Mouse (Mus musculus): Measurements from ENCODE around the gene 6030458C11Rik. TPM values are rescaled to one million over a fixed set of nuclear protein-coding genes. Genes with fewer than 3 reads are reported as not detected.

Gene 6030458C11Rik
- 10 to 100 TPM; 12.6 to 13.5 TPM for total RNA-seq (2021)

DNA sequence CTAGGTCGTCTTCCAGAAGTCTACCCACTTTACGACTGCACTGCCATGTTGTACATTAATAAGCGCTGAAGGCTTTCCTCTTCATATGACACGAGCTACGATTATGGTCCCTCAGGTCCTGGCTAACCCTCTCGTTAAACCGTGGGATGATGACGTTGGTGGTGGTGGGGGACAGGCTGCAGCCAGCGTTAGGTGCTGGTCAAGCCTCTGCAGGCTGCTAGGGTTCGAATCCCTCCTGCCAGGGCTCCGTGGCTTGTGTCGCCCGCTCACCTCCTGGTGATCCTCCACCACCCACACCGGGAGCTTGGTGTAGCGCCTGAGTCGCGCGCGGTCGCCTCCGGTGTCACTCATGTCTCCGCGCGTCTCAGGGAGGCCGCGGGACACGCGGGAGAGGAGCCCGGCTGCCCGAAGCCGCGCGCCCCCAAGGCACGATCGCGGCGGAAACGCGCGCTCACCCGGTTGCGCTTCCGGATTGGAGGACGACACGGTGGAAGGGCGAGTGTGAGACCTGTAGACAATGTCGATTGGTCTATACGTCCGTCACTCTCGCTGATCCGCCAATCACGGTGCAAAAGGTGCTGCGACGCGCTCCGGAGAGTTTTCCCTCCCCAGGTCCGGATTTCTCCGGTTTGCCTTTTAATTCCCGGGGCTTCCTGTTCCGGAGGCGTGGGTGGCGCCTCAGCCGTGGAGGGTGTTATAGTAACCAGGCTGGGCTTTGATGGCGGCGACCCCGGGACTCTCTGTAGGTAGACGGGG, at the start of gene 6030458C11Rik, which contains the start of gene Drosha:
Gene 6030458C11Rik (minus strand): TSS at position 453 of the 756 bp plus-strand sequence.
Gene Drosha (plus strand): TSS at position 619 of the 756 bp plus-strand sequence.
- intact Hi-C loops (cut with DNase I) = no loop called here

DNA sequence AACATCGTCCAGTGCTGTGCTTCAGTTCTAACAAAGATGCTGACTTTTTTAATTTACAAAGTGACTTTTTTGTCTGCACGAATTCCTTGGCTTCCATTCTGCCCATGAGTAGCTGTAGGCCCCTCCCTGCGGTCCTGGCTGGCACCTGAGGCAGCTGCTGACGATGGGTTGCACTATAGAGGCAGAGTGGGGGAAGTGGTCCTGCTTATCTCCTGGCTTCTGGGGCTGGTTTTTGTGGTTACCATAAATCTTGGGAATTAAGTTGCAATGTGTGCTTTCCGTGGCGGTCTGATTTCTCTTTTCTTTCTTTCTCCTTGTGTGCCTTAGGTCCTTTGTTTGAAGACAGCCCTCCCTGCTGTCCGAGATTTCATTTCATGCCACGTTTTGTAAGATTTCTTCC, 42.8 kb upstream of the 6030458C11Rik start:
- intact Hi-C loops (cut with DNase I) = no loop called here
- DNase-seq (ENCODE audit: low spot score) = no peak

More for the DNA sequence above, at the start of gene 6030458C11Rik, which contains the start of gene Drosha:
- peak; percentile 97 for DNase-seq (ENCODE audit: low spot score)

DNA sequence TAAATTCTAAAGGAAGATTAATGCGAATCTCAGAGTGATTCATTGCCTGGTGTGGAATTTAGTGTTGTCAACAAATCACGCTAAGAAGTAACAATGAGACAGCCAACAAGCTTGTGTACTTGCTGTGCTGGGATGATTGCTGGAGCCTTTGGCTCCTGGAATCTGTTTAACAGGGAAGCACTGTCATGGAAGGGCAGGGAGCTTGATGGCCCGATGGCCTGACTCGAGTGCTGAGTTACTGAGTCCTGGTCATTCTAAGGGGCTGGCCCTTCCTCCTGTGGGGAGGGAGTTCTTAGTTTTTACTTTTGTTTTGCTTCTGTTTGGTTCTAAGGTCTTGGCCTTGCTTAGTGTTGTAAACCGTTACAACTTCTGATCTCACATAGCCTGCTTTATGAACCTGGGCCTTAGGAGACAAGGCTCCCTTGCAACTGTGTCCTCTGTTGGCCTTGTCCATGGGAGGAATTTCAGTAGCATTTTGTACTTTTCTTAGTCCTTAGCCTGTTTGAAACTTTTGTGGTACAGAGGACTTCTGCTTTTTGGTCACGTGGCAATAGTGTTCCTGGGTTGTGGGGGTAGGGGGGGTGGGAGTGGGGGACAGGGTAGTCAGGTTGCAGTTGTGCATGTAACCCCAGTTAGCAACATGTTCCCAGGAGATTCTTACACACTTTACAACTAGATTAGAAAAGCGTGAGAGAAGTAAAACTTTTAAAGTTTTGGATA, 41.3 kb upstream of the 6030458C11Rik start:
- no peak for DNase-seq (ENCODE audit: low spot score)
- intact Hi-C loops (cut with DNase I) = no loop called here

DNA sequence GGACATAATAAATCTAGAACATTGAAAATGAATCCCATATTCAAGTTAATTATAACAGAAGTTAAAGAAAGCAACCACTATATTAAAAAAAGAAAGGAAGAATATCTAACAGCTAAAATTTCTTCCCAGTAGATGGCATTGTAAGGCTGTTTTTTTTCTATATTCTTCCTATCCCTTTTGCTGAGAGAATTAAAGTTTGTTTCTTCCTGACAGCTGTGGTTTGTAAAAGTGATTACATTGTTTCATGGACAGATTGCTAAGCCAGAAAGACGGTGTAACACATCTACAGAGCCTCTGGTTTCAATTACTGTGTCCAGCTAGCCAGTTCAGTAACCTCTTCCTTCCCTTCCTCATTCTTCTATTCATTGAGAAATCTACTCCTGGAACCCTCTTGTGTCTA, 39.2 kb upstream of the 6030458C11Rik start:
- DNase-seq (ENCODE audit: low spot score) = no peak
- intact Hi-C loops (cut with DNase I) = no loop called here

DNA sequence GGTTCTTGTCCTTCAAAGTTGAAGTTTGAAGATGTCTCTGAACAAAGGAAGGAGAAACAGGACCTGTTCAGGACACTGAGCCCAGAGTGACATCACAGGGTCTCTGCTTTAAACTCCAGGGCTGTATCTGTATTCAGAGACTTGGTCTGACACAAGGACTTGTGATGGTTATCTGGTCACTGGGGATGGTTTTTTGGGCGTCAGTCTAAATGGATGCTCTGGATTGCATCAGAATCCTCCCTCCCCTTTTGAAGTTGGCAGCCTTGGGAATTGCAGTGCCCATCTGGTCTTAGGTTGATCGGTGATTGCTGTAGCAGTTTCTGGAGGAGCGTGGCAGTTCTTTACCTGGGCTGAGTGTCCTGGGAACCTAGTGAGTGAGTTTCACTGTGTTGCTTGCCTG, 37.6 kb upstream of the 6030458C11Rik start:
- no peak for DNase-seq (ENCODE audit: low spot score)
- intact Hi-C loops (cut with DNase I) = no loop called here

DNA sequence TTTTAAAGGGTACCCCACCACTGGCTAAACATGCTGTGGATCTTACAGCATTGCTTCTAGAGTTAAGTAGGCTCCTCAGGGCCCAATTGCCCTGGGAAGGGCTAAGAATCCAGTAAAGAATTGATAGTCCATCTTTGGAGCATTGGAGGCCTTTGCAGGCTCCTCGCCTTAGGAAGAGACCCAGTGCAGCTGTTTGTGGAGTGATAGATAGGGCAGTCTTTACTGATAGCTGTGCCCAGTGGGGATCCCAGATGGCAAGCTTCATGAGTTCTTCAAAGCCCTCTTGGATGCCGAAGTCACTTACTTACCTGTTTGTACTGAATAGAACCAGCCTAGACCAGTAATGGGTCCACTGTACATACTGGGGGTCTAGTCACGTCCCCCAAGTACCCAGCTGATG, 34.2 kb upstream of the 6030458C11Rik start:
- DNase-seq (ENCODE audit: low spot score) = no peak
- intact Hi-C loops (cut with DNase I) = no loop called here

DNA sequence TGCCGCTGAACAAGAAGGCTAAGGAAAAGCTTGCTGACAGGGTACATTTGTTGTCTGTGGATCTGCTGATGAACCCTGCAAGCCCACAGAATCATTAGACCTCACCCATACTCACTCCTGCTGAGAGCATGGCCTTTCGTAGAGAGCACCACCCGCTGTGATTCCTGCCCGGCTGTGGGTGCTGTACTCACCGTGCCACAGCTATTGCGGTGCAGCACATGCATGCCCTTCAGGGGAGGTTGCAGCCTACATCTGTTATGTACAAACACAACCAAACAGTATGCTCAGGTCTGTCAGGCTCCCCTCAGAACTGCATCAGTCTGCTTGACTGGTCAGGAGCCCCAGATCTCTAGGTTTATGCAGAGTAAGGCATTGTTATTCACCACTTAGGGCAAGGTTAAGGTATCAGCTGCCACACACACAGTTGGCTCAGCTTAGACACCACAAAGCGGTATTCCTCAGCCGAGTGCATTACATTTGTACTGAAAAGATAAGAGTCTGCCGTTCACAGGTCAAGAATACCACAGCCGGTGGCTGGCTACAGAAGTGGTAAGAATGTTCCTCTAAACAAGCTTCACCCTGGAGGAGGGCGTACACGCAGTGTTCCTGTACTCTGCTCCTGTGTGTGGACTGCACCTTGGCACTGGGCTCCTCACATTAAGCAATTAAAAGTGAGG, 33.5 kb upstream of the 6030458C11Rik start:
- DNase-seq (ENCODE audit: low spot score) = no peak
- intact Hi-C loops (cut with DNase I) = no loop called here

DNA sequence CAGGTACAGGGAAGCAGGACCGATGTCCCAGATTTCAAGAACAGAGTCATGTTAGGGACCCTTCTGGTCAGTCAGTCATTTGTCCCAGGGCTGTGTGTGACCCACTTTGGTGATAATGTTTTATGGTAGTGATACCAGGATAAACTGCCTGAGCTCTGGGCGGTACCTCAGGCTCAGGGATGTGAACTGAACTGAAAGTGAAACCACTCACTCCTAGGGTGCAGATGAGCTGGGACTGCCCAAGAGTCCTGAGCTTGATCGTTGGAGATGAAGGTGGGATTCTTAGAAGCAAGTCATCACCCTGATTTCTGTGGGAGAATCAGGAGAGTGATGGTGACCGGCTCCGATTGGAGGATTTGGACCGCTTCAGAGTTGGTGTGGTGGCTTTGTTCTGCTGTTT, 32.3 kb upstream of the 6030458C11Rik start:
- no peak for DNase-seq (ENCODE audit: low spot score)
- intact Hi-C loops (cut with DNase I) = no loop called here

DNA sequence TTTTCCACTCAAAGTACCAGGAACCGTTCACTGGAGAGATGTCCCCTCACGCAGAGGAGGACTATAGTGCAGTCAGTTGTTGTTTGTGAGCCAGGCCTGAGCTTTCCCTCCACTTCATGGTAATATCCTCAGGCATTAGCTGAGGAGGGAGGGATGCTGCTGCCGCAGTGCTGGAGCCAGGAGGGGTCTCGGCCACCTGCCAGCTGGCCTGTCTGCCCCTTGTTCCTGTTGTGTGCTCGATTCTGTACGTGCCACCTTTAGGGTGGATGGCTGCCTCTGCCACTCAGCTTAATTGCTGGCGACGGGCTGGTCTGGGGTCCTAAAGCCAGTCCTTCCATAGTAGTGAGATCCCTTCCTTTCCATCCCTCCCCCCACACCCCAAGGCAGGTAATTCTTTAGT, 29.0 kb upstream of the 6030458C11Rik start:
- intact Hi-C loops (cut with DNase I) = no loop called here
- DNase-seq (ENCODE audit: low spot score) = no peak

DNA sequence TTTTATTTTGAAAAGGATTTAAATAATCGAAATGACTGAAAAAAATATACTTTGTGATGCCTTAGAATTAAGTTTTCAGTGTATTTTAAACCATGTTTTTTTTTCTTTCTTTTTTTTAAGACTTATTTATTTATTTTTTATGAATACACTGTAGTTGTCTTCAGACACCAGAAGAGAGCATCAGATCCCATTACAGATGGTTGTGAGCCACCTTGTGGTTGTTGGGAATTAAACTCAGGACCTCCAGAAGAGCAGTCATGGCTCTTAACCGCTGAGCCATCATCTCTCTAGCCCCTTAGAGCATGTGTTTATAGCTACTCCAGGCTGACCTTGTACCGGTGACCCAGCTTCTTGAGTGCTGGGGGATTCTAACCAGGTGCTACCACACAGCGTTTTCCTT, 24.9 kb upstream of the 6030458C11Rik start:
- intact Hi-C loops (cut with DNase I) = no loop called here
- no peak for DNase-seq (ENCODE audit: low spot score)

DNA sequence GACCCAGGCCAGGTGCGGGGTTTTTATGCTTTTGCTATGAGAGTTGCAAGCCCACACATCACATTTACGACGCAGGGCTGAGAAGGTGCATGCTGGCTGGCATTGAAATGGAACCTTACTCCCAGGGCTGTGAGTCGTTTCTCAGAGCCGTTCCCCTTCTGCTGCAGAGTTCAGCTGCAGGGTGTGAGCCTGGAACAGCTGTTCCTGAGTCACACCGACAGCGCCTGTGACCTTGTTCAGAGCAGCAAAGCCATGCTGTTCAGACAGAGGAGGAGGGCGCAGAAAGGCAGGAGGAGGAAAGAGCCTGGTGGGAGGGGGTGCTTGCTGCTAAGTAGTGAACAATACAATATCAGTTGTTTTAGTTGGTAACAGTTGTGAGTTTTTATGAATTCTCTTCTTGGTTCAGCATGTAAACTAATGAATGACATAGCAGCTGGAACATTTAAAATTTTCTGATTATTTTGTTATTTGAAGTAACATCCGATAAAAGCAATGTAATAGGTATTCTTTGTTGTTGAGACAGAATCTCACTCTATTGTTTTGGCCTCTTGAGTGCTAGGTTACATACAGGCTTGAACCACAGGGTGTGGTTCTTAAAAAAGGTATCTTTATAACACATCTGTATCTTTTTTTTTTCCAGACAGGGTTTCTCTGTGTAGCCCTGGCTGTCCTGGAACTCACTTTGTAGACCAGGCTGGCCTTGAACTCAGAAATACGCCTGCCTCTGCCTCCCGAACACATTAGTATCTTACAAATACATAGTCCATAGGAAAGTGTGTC, 23.9 kb upstream of the 6030458C11Rik start:
- DNase-seq (ENCODE audit: low spot score) = no peak
- intact Hi-C loops (cut with DNase I) = no loop called here

DNA sequence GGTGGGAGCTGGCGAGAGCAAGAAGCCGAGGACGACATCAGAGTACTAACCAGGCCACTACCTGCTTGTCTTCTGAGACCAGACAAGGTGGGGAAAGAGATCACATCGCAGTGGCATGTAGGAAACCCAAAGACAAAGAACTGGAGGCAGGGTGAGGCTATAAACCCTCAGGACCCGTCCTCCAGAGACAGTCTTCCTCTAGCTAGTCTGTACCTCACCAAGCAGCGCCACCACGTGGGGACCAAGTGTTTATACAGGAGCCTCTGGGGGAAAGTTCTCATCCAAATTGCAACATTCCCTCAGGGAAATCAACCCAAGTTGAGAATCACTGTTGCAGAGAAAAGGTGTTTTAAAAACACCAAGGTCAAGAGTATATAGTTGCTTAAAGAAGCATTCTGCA, 18.4 kb upstream of the 6030458C11Rik start:
- intact Hi-C loops (cut with DNase I) = no loop called here
- no peak for DNase-seq (ENCODE audit: low spot score)

DNA sequence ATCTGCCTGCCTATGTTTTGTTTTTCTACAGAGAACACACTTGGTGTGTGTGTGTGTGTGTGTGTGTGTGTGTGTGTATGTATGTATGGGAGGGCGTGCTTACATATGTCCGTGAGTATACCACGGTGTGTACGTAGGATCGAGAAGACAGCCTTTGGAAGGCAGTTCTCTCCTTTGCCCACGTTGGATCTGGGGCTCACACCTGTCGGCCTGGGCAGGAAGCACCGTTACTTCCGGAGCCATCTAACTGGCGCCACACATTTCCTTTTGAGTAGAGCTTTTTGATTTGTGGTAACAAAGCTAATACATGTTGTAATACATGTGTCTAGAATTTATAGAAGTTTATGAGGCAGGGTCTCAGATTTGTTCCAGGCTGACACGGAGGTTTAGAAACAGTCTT, 16.3 kb upstream of the 6030458C11Rik start:
- intact Hi-C loops (cut with DNase I) = no loop called here
- no peak for DNase-seq (ENCODE audit: low spot score)

DNA sequence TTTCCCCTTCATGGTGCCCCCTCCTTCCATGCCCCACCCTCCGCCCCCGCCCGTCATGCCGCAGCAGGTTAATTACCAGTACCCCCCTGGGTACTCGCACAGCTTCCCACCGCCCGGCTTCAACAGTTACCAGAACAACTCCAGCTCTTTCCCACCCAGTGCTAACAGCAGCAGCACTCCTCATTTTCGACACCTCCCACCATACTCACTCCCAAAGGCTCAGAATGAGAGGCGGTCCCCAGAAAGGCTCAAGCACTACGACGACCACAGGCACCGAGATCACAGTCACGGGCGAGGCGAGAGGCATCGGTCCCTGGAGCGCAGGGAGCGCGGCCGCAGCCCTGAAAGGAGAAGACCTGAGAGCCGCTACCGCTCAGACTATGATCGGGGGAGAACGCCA, 9.8 kb upstream of the 6030458C11Rik start:
- intact Hi-C loops (cut with DNase I) = no loop called here

DNA sequence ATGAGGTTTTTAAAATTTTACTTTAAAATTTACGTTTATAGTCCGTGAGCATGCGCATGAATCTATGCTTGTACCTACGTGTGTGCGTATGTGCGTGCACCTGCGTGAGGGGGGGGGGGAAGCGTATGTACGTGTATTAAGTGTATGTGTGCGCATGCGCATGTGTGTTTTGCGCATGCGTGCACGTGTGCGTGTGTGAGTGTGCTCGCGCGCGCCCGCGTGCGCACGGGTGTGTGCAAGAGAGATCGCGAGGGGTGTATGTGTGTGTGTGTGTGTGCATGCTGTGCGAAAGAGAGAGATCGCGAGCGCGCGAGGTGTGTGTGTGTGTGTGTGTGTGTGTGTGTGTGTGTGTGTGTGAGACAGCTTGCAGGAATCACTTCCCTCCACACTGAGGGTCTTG, 8.9 kb upstream of the 6030458C11Rik start:
- intact Hi-C loops (cut with DNase I) = no loop called here
- no peak for DNase-seq (ENCODE audit: low spot score)

More for the DNA sequence above, 9.8 kb upstream of the 6030458C11Rik start:
- DNase-seq (ENCODE audit: low spot score) = no peak

DNA sequence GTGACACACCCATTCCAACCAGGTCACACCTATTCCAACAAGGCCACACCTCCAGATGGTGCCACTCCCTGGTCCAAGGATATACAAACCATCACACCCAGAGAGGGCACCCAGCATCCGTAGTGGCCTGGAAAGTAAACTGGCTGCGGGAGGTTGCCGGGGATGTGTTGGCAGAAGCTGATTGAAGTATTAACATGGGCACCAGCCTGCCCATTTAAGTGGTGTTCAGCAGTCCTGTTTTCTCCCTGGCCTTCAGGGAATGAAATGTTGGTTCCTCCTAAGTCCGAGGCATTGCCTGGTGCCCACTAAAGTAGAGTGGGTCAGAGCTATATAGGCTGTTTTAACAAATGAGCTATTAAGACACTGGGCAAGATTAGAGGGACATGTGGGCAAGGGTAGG, 8.2 kb upstream of the 6030458C11Rik start:
- intact Hi-C loops (cut with DNase I) = no loop called here
- no peak for DNase-seq (ENCODE audit: low spot score)

DNA sequence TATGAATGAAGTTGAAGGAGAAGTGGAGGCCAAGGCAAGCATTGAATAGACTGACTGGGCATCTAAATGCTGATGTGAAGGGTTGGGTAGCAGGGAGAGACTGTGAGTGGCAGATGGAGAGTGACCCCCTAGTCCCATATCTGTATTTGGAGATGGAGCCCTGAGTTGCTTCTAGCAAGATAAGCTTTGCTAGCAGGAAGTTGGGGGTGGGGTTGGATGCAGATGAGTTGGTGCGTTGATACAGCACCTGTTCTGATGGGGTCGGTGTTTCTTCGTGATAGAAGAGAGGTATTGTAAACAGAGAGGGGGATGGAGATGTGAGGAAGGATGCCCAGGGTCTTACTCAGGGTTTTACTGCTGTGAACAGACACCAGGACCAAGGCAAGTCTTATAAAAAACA, 5.4 kb upstream of the 6030458C11Rik start:
- DNase-seq (ENCODE audit: low spot score) = no peak
- intact Hi-C loops (cut with DNase I) = no loop called here

DNA sequence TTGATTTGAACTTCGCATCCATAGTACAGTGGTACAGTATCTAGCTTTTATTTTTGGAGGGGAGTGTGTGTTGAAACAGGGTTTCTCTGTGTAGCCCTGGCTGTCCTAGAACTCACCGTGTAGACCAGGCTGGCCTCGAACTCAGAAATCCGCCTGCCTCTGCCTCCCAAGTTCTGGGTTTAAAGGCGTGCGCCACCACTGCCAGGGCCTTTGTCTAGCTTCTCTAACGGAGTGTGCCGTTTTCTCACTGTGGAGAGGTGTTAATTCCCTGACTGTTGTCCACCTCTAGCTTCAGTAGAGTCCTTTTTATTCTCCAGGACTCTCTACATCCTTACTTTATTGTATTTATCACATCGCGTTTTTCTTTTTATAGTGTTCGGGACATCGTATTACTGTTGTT, 959 bp upstream of the 6030458C11Rik start:
- no peak for DNase-seq (ENCODE audit: low spot score)
- intact Hi-C loops (cut with DNase I) = no loop called here

DNA sequence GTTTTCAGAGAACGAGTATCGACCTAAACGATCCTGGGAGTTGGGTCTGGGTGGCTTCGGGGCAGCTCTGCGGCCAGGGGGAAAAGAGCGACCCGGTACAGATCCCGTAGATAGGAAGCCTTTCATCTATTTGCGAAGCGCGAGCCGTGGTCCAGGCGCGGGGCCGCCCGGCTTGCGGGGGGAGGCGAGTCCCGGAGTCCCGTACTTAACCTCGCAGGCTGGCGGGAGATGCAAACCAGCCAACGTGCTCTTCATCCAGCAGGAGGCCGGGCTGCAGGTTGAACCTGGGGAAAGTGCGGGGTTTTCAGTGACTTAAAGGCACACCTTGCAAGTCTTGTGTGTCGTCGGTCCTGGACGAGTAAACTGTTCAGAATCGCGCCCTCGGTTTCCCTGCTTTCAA, 516 bp upstream of the 6030458C11Rik start:
- intact Hi-C loops (cut with DNase I) = no loop called here
- no peak for DNase-seq (ENCODE audit: low spot score)

DNA sequence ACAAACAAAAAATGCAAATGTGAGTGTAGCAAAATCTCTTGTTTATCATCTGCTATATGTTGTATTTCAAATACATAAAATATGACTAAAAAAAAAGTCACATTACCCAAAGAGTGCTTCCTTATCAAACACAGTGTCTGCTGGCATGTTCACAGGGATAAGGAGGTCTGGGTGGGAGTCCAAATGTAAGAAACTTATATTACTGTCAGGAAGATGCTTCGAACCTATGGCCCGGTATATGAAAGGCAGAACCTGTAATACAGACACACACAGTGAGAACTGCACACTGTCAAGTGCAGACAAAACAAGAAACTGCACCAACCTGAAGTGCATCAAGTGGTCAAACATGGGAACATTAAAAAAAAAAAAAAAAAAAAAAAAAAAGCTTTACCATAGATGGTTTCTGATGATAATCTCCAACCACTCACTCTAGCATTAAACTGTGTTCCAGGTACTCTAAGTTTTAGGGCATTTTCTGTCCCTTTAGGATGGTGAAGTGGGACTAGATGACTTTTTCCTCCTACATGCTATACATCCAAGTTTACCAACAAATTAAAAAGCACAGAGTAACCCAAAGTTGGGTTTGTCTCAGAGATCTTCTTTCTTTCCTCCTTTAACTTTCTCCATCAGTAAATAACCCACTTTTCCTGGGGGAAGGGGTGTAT, 862 bp downstream of the 6030458C11Rik start:
- DNase-seq (ENCODE audit: low spot score) = no peak
- intact Hi-C loops (cut with DNase I) = no loop called here

All from heart, postnatal 25 days (tissue).